Mouse (Mus musculus) MN1 (cell line): ENCODE measurements around the gene Pla2g4e.

ENCODE experiments used
- DNase-seq: peaks from one replicate; pipeline ENCODE4 v3.0.0-alpha.2; 2016; ENCODE audit warnings: low spot score

The Pla2g4e gene

DNA sequence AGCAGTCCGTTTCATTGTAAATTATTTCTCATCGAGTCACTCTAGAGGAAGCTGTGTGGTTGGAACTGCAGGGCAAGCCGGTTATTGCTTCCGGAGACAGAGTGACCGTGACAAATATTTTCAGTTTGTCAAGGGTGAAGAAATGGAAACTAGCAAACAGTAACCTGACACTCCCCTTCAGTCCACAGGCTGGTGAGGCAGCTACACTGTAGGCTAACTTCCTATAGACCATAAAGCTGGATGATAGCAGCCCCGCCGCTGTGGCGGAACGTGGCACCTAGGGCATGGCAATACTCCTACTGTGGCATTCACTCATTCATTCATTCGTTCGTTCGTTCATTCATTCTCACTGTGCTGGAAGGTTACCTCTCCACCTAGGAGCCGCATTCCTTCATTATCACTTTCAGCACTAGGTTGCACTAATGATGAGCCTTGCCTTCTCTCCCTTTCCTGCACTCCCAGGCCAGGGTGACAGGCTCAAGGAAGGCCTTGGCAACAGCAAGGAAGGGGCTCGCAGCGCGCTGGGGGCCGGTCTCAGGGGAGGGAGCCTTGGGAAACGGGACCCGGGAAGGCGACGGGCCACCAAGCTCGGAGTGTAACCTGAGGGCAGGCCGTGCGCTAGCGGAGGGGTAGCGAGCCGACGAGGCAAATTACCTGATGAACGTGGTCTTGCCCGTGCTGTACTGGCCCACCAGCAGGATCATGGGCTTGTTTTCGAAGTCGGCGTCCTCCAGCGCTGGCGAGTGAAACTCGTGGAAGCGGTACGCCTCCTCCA is 91.4 kb downstream of the Pla2g4e start:
- peak; percentile 9 for DNase-seq

GRCm38 (mm10) chr2:120150571-120150970 is 94.6 kb downstream of the Pla2g4e start:
- DNase-seq, result no peak

GRCm38 (mm10) chr2:120149634-120150033 is 95.5 kb downstream of the Pla2g4e start:
- DNase-seq, result no peak

- no peak for DNase-seq
These were observed 97.1 kb downstream of the Pla2g4e start for GRCm38 (mm10) chr2:120147999-120148398.

DNA sequence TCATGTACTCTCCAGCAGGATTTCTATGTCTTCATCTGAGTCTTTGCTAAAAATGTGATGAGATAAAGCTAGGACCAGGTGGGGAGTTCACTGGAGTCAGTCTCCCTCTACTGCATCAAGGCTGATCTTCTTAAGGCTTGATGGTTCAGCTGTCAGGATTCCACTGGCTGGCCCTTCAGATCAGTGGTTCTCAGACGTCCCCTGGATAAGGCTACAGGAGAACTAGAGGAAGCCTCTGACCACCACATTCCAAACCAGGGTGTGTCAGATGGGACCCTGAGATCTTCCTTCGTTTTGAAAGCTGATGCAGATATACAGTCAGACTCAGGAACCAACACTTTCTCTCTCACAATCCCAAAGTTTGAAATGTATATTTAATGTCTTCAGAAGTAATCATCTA is 97.8 kb downstream of the Pla2g4e start:
- DNase-seq, result no peak

DNA sequence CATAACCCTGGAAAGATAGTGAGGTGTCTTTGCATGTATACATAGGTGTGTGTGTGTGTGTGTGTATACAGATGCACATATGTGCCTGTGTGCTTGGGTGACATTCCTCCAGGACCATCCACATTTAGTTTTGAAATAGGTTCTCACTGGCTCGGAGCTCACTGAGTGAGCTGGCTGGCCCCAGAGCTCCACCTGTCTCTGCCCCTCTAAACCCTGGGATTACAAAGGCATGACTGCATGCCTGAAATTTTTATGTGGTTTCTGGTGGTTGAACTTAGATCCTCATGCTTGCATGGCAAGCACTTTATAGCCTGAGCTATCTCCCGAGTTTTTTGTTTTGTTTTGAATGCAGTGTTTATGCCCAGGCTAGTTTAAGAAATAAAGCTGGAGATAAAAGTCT is 98.6 kb downstream of the Pla2g4e start:
- DNase-seq, result no peak

DNA sequence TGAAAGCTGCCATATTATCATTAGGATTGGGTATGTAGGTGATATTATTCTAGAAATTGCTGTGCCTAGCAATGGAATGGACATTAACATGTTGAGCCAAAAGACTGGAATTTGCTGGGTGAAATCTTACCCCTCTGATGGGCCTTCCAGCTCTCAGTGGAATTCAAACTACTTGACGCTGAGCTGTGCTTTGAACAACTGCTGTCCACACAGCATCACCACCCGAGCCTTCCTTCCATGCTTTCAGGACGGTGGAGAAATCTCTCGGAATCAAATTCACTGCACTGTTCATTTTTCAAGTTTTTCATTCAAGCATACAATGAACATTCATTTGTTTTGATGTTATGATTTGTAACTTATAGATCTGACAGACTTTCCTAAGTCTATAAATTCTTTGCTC is 100.7 kb downstream of the Pla2g4e start:
- no peak for DNase-seq

DNA sequence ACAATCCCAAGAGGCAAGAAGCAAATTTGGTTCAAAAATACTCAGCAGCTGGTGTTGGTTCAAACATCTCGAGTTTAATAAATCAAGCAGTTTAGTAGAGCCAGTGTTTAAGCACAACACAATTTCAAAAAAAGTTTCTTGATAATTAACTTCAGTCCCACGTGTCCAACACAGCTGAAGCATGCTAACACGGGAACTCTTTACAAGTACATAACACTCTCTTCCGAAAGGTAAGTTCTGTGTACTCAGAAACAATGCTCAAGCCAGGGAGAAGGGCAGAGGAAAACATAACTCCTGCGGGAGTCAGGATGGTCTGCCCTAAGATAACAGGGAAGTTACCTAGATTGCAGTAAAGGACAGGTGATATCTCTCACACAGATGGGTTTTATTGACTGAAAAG is 102.8 kb downstream of the Pla2g4e start:
- DNase-seq, result no peak

DNA sequence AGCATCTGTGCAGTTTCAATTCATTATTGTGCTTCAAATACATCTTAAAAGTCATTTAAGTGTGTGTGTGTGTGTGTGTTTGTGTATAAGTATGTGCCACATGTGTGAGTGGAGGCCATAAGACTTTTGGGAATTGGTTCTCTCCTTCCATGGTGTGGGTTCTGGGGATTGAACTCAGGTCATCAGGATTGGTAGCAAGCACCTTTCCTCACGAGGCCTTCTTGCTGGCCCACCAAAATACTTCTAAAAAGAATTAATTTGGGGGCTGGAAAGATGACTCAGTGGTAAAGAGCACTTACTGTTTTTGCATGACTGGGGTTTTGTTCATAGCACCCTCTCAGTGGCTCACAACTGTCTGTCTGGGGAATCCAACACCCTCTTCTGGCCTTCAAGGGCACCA is 103.5 kb downstream of the Pla2g4e start:
- no peak for DNase-seq

DNA sequence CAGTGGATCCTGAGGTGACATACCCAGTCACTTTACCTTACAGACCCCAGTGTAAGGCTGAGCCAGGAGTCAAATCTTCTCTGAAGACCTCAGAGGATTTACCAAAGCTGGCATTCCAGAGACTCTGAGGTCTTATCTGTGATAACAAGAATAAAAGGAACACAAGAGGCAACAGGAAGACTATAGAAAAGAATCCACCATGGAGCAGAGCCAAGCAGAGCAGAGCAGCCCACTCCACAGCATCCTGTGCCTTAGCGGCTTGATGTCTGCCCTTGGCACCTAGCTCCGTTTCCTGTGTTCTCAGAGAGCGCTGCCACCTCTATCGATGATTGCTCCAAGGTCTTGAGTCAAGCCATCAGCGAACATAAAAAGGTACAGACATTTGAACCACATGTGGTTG is 104.8 kb downstream of the Pla2g4e start:
- DNase-seq, result no peak

DNA sequence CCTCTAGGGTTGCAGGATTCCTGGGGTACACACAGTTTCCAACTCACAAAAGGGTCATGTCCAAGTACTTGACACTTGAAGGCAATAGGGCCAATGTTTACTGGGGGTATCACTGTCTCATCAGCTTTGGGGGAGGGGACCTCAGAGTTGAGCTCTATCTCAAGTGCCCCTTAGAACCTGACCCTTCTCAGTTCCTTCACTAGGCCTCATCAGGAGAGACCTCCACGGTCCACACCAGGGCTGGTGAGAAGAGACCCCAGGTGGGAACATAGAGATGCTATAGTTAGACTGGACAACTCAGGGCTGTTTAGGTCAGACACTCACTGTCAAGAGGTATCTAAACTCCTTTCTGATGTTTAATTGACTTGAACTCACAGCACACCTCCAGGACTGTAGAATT is 106.0 kb downstream of the Pla2g4e start:
- no peak for DNase-seq

GRCm38 (mm10) chr2:120137281-120137680 is 107.9 kb downstream of the Pla2g4e start:
- DNase-seq, result no peak

DNA sequence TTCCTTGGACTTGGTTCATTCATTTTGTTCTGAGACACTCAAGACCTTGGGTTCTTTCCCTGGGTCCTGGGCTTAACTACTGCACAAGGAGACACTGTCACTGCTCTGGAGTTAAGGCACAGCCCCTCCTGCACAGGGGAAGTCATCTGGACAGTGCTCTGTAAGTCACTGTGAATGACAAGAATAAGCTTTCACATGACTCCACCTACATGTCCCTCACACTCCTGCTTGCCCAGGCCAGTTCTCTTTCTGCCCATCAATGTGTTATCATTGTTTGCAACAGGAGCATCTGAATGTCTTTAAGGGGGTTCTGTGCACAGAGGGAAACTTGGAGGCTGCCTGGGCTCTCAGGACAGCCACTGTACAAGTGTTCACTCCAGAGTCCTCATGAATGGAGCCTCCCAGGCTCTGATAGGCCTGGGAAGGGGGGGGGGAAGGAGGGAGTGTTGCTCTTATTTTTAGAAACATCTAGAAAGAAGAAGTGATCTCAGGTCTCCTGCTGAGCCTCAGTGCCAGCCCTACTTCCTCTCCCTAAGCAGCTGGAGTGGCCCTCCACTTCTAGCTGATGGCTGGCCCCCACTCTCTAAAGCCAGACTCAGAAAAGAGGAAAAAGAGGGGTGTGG is 110.6 kb downstream of the Pla2g4e start:
- DNase-seq, result no peak

- DNase-seq, result no peak
These were observed 113.3 kb downstream of the Pla2g4e start for GRCm38 (mm10) chr2:120131881-120132280.

- DNase-seq, result no peak
These were observed 115.8 kb downstream of the Pla2g4e start for GRCm38 (mm10) chr2:120129252-120129908.

GRCm38 (mm10) chr2:120128611-120129051 is 116.5 kb downstream of the Pla2g4e start:
- no peak for DNase-seq

- DNase-seq, result no peak
These were observed 117.1 kb downstream of the Pla2g4e start for GRCm38 (mm10) chr2:120128011-120128410.

GRCm38 (mm10) chr2:120126901-120127300 is 118.2 kb downstream of the Pla2g4e start:
- no peak for DNase-seq

GRCm38 (mm10) chr2:120126408-120126807 is 118.7 kb downstream of the Pla2g4e start:
- DNase-seq, result no peak

GRCm38 (mm10) chr2:120125461-120125860 is 119.7 kb downstream of the Pla2g4e start:
- no peak for DNase-seq

GRCm38 (mm10) chr2:120124946-120125345 is 120.2 kb downstream of the Pla2g4e start:
- no peak for DNase-seq

DNA sequence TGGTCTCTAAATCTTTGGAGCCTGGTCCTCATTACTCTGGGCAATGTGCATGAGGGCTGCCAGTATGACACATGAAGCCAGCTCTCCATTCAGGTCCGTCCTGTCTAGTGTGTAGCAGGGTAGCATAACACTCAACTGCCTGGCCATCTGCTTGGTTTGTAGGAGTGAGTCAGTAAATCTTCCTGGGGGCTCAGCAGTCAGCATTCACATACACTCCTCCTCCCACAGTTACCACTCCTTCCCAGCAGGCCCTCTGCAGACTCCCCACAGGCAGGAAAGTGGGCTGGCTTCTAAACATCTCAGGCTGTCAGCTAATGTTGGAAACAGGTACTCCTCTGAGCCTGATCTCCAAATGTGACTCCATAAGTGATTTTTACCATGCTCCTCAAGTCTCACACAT is 121.0 kb downstream of the Pla2g4e start:
- DNase-seq, result peak; percentile 9

DNA sequence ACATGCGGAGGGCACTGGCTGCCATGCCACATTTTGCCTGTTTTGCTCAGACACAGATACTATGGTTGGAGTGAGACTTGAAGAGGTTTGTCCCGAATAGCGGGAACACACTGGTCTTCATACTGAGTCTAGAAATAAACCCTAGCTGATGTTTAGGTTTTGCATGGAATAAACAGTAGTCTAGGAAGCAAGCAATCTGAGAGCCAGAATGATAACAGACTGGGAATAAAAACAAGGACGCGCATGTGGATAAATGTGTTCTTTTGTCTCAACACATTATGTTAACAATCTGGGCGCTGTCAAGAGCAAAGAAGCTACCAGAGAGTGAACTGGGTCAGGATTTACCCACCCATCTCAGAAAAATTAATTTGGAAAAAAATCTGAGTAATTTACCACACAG is 122.2 kb downstream of the Pla2g4e start:
- DNase-seq, result no peak
